Mouse (Mus musculus) kidney, adult 2 months (tissue): ENCODE measurements around the gene Ifnar2.

Source experiments
- CTCF ChIP-seq: fragments of 200-500 bp; conservative IDR thresholded peaks from 2 replicates; pipeline ENCODE4 v1.5.1; 2011; ENCODE audit warnings: low read depth, mild to moderate bottlenecking, control low read depth, low read length, moderate library complexity, mixed read lengths; ENCODE audit not compliant: insufficient read depth, insufficient read length
- POLR2A ChIP-seq: fragments of 200-500 bp; IDR thresholded peaks from one replicate; pipeline ENCODE4 v1.6.1; 2011; ENCODE audit warnings: low read depth, low read length, control low read depth

- TF ChIP-seq CTCF (no peak), POLR2A (no peak)
Measured at GRCm38 (mm10) chr16:91348264-91348565, 24.4 kb upstream of the Ifnar2 start.
